Mouse (Mus musculus) adrenal gland, postnatal 25 days (tissue): Measurements from ENCODE around the gene Ppm1n. TPM values are rescaled to one million over a fixed set of nuclear protein-coding genes. Genes with fewer than 3 reads are reported as not detected.

ENCODE experiments used
- DNase-seq: peaks from one replicate; pipeline ENCODE4 v3.0.0; 2021; ENCODE audit warnings: mixed read lengths
- total RNA-seq: library from RNA; stranded (reverse); gene quantifications from 2 replicates; pipeline ENCODE4 v1.2.3, GENCODE M21; 2021

Gene Ppm1n
- total RNA-seq, 1 experiment from 2014 or later = not detected

DNA sequence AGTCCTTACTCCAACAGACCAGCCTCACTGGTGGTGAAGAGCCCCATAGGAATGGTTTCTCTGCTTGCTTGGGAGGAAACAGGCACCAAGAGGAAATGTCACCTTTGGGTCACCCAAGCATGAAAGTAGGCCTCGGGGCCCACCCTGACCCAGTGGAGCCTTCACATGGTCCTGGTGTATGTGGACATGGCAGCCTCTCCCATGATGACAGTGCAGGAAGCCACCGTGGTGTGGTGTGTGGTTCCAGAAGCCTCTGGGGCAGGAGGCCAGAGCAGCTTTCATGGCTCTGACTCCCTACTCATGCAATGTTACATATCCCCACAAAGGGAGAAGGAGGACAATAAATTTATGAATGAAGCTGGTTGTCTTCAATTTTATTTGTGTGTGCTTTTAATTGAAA lies 32.4 kb downstream of the Ppm1n start:
- no peak for DNase-seq

DNA sequence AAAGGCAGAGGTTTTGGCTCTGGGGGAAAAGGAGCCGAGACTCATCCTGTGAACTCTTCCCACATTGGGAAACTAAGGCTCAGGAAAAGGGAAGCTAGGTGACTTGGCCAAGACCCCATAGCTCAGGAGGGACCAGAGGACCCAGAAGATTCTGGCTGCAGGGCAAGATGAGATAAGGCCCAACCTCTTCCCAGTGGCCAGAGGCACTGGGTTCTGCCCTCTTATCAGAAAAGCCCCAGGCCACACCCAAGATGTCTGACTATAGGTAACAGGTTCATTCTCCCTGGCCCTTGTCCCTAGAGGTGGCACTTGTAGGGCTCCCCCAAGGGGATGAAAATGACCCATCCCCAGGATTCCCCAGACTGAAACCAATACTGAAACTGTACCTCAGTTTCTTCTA lies 33.0 kb downstream of the Ppm1n start:
- DNase-seq = no peak

DNA sequence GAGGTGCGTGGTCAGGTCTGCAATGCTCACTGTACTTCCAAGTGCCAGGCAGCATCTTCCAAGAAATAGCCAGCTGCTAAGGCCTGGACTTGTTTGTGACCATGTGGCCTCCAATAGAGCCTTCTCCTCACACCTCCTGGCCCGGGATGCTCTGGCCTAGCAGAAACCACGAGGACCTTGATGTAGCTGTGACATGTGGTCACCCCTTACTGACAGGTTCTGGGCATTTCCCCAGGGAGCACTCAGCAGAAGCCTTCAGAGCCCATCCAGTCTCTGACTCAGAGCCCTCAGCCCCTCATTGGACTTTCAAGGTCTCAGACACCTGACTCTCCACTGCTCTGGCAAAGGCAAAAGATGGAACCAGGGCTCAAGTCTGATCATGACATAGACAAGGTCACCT lies 34.8 kb downstream of the Ppm1n start:
- DNase-seq = no peak

DNA sequence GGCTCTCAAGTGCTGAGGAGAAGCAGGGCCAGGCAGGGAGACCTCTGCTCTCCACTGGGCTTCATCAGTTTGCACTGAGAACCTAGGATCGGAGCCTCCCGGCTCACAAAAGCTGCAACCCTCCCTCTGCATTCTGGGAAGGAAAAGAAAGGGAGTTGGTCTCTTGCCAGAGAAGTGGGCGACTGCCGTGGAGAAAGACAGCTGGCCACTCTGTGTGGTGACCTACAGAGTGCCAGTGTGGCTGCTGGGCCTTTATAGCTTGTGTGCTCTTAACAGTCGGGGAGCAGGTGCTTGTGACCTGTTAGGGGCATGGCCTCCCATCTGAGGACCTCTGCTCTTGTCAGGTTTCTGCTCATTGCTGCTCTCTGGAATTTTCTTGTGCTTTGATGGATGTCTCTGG lies 36.0 kb downstream of the Ppm1n start:
- DNase-seq = no peak

DNA sequence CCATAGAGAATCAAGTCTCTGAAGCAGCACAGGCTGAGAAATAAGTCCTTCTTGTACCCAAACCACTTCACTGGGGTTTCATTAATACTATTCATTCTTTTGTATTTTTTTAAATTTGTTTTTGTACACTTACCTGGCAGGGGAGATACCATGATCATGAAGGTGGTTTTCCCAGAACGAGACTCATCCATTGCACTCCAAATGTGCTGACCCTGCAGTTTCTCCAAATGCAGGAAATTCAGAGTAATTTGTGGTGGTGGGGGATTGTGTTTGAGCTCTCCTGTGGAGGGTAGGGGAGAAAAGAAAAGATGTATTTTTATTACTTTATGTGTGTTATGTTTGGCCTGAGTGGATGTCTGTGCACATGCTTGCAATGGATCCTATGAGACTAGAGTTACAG lies 37.9 kb downstream of the Ppm1n start:
- no peak for DNase-seq

DNA sequence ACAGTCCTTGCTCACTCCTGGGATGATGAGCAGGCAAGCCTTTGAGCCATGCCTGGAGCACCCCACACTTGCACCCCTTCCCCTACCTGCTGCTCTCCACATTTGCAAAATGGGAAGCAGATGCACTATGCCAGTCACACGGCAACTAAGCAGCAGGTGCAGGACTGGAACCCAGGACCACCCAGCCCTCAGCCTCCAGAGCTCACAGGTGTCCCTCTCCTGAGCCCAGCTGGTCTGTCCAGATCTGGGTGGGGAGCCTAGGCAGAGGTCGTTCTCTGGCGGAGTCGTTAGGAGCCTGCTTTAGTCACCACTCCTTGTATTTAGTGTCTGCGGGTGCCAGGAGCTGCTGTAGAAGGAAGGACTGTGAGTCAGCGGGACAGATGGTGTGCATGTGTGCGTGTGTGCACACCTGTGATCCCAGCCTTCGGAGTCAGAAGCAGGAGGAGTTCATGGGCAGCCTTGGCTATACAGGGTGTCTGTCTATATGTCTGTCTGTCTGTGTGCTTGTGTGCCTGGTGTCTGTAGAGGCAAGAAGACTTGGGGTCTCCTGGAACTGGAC lies 38.9 kb downstream of the Ppm1n start:
- no peak for DNase-seq

DNA sequence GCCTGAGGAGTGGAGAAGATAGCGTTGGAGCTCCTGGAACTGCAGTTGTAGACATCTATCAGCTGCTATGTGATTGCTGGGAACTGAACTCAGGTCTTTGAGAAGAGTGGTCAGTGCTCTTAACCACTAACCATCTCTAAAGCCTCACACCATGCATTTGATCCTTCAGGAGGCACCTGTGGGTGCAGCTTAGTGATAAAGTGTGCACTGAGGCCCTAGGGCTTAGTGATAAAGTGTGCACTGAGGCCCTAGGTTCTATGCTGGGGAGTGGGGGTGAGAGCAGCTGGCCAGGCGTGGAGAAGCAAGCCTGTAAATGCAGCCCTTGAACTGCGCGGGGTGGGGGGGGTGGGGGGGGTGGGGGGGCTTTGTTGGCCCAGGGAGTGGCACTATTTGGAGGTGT lies 39.9 kb downstream of the Ppm1n start:
- no peak for DNase-seq

DNA sequence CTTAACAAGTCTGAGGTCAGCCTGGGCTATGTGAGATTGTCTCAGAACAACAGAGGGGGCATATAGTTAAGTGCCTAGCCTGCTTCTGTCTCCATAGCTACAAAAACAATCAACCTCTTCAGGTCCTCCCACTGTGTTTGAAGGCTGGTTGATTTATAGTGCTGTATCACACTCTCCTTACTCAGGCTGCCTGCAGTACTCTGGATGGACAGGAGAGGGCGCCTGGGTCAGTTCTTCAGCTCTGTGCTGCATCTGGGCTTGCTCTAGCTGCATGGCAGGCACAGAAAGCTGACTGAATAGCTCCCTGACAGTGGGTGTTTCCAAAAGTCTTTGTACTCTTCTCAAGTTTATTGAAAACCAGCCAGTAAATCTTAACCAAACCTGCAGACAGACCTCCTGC lies 40.4 kb downstream of the Ppm1n start:
- DNase-seq = peak; percentile 88

DNA sequence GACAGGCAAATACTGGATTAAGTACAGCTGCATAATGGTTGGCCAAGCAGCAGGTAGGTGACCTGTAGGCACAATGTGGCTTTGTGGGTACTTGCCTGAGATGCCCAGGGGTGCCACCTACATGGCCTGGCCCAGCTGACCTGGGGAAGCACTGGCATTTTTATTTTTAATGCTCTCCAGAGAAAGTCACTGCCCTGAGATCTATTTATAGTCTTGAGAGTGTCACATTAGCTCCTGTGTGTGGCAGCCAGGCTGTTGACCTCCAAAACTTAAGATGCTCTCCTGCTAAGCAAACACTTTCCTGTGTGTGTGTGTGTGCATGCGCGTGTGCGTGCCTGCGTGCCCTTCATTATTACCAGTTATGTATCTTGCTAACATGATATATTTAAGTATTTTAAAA lies 41.5 kb downstream of the Ppm1n start:
- no peak for DNase-seq

DNA sequence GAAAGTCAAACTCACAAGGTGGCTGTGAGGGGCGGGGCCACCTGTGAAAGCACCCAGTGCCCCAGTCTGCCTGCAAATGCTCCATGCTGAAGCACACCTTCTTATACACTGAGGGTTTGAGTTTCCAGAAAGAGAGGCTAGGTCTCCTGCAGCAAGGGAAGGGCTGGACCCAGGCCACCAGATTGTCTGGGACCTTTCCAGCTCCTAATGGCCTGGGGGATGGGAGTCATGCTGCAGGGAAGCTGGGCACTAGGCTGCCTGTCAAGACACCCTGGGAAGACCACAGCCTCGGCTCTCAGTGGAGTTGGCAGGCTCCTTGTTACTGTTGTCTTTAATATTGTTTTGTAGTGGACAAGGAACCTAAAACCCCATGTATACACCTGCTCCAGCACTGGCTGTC lies 43.5 kb downstream of the Ppm1n start:
- DNase-seq = no peak

DNA sequence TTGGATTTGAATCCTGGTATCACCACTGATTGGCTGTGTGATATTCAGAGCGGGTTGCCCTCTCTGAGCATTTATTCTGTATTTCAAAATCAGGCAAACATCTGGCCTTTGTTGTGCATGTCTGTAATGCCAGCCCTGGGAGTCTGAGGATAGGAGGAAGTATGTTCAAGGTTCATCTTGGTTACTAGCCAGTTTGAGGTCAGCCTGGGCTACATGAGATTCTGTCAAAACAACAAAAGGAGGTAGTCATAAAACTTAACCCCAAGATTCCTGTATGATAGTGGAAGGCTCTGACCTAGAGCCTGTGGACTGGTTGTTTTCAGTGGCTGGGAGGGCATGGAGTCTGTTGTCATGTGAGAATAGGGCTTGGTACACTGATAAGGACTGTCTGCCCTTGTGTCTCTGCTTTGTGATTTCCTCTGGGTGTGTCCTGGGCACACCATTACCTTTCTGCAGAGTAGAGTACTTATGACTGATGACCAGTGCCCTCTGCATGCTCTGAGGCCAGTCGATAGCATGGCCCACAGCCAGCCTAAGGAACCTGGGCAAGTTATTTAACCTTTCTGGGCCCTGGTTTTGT lies 44.7 kb downstream of the Ppm1n start:
- DNase-seq = no peak

DNA sequence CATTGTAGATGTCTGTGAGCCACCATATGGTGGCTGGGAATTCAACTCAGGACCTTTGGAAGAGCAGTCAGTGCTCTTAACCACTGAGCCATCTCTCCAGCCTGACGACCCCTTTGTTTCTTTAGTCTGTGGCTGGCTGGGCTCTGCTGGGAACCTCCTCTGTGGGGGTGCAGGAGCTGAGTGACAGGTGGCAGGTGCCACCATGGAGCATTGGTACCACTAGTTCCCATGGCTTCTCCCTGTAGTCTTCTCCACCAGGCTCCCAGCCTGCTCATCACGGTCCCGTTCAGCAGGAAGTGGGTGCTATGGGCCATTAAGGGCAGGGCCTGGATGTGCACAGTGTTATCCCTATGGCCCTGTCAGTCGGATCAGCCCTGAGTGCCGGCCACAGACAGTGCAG lies 45.2 kb downstream of the Ppm1n start:
- no peak for DNase-seq

DNA sequence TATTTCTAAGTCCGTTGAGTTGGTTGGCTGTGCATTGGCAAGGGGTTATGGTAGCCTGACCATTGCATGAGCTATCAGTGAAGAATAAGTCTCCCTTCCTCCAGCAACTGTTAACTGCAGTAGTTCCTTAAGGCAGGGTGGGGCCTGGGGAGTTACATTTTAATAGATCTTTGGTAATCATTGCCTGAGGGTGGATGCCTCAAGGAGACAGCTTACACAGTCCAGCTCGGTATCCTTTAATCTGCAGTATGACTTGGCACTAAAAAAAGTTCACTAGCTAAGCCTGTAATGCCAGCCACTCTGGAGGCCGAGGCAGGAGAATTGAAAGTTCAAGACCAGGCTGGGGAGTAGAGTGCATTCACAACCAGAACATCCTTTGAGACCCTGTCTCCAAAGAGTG lies 48.0 kb downstream of the Ppm1n start:
- DNase-seq = no peak

DNA sequence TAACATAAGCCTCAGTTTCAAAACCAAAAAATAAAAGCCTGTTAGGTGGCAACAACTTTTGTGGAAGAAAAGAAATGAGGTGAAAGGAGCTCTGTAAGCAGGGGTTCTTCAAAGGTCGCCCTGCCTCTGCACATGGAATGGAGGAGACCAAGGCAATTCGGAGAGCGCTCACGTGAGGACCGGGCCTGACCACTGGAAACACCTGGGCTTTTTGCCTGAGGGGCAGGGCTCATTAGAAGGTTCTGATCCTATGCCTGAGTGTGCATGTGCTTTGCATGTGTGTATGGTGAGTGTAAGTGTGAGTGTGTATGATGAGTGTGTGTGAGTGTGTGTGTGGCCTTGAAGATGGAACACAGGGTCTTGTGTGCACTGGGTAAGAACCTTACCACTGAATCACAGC lies 49.0 kb downstream of the Ppm1n start:
- DNase-seq = no peak

DNA sequence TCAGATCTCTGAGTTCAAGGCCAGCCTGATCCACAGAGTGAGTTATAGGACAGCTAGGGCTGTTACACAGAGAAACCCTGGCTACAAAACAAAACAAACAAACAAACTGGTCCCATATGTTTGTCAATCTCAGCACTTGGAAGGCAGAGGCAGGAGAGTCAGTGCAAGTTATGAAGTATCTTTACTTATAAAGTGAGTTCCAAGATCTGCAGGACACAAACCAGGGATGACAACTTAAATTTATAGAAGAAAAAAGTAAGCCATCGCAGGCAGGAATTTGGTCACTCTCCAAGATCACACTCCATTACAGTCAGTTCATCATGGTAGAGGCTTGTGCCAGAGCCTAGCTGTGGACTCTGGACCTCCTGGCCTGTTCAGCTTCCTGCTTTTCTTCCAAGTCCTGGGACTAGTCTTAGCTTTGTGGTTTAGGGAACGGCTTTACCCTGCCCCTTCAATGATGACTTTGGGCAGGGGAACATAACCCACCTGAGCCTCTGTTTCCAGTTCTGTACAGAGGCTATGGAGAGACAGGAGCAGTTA lies 49.8 kb downstream of the Ppm1n start:
- no peak for DNase-seq

DNA sequence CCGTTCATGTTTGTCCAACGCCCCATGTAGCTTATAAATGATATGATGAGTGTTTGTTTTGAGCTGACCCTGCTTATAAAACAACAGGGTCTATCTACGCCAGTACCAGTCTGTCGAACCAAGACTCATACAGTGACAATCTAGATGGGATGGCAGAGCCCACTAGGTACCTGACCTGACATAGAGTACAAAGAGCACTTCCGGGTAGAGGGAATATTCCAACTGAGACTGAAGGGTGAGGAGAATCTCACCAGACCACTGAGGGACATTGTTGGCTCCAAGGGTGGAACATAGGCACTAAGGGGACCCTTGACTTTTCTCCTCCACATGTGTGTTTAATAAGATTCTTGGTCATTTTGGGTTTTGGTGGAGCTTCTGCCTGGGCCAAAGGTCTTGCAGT lies 50.5 kb downstream of the Ppm1n start:
- no peak for DNase-seq

DNA sequence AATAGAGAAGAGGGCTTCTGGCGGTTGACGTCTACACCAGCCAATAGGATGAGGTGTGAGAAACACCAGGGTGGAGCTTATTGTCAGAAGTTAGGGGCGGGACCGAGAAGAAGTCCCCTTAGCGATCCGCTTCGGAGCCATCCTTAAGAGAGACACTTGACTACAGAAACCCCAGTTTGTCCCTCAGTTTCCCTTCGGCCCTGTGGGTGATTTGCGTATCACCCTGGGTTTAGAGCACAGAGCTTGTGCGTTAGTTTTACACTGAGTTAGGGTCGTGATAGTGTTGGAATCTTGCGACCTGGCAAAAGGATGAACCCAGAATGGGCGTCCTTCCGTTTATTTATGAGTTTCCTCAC lies 51.1 kb downstream of the Ppm1n start:
- no peak for DNase-seq

DNA sequence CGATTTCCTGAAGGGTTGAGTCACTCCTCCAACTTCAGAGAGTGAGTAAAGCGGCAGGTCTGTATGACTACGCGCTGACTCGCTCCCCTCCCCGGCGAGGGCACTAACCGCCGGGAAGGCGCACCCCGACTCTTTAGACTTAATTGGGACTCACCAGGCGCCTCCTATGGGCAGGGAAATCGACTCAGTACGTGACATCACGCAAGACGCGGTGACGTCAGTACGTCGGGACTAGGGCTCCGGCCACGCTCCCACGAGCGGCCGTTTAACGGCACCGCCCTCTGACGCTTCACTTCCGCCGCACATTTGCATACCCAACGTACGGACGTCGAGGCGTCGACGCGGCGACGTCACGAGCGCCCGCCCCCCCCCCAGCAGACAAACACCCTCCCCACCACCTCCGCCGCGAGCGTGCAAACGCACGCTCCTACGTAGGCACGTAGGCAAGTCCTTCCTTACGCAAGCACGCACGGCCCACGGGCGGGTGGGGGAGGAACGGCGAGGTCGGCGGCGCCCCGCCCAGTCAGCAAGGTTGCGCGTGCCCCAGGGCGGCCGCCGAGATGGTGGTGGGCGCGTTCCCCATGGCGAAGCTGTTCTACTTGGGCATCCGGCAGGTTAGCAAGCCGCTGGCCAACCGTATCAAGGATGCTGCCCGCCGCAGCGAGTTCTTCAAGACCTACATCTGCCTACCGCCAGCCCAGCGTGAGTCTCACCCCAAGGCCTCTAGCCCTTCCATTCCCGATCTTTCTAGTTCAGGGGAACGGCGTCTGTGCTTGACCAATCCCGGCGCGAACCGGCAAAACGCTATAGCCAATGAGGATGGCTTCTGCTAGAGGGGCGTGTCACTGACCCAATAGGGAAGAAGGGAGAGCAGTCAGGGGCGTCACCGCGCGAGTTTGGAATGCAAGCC lies 51.7 kb downstream of the Ppm1n start, which contains the start of gene Opa3:
Opa3 (plus strand) TSS at position 452 of the 910 bp plus-strand sequence.
- DNase-seq = peak; percentile 99

DNA sequence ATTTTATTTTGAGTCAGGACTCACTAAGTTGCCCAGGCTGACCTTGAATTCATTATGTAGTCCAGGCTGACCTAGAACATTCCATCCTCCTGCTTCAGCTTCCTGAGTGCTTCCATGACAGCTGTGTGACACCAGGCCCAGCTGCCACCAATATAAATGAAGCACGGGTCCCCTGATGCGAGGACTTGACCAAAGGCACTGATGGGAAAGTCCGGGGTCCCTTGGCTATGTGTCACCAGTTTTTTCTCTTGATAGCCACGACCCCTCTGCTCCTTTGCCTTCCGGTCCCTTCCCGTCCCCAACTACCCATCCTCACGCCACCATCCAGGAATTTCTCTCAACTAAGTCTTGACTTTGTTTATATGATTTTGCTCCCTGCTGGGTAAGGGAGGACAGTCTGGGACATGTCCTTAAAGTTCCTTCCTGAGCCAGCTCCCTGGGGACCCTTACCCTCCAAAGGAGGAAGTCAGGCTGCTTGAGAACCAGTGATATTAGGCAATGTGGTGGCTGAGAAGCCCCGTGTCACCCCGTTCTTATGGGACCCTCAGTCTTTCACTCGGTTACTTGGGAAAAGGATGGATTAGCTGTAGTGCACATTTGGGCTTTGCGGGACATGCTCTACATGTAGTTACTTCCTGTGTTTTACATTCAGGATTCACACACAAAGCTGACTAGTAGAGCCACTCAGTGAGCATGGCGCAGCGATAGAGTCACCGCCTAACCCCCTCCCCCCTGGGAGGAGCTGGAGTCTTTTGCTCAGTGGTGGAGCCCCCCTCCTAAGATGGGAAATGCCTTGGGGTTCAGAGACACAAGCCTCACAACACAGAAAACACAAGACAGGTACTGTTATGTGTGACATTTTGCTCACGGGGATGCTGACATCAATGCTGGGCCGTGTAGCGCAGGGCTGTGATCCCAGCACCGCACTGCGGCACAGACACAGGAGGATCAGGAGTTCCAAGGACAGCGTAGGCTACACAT lies 52.8 kb downstream of the Ppm1n start:
- no peak for DNase-seq
